Mouse (Mus musculus) kidney, postnatal 0 days (tissue): ENCODE results near the gene Fam186a. TPM values are rescaled to one million over a fixed set of nuclear protein-coding genes. Genes with fewer than 3 reads are reported as not detected.

ENCODE experiments used
- ATAC-seq: fragments of 200-750 bp; cut with Nextera tagmentation; replicated peaks from 2 replicates; pipeline ENCODE4 v1.8.0; 2017; ENCODE audit warnings: low read depth, moderate number of reproducible peaks, moderate TSS enrichment, moderate library complexity; ENCODE audit not compliant: low FRiP score
- DNase-seq: peaks from one replicate; pipeline ENCODE4 v3.0.0-alpha.2; 2016; ENCODE audit warnings: low spot score
- H3K27ac ChIP-seq: fragments of 300-500 bp; sonication (generic); 2 replicates; pipeline ENCODE4 v1.5.1; 2014; ENCODE audit warnings: mild to moderate bottlenecking
- H3K27me3 ChIP-seq: fragments of 300-500 bp; sonication (generic); 2 replicates; pipeline ENCODE4 v1.6.1; 2014; ENCODE audit warnings: low read length, mixed read lengths; ENCODE audit not compliant: insufficient read depth
- H3K36me3 ChIP-seq: fragments of 300-500 bp; sonication (generic); 2 replicates; pipeline ENCODE4 v1.6.1; 2014; ENCODE audit warnings: low read length, mixed read lengths; ENCODE audit not compliant: insufficient read depth
- H3K4me1 ChIP-seq: fragments of 300-500 bp; sonication (generic); replicated peaks from 2 replicates; pipeline ENCODE4 v1.6.1; 2014; ENCODE audit warnings: antibody characterized with exemption, low read length, mixed read lengths; ENCODE audit not compliant: insufficient read depth
- H3K4me2 ChIP-seq: fragments of 300-500 bp; sonication (generic); 2 replicates; pipeline ENCODE4 v1.6.1; 2014; ENCODE audit warnings: mild to moderate bottlenecking, low read length, moderate library complexity, mixed read lengths
- H3K4me3 ChIP-seq: fragments of 300-500 bp; sonication (generic); replicated peaks from 2 replicates; pipeline ENCODE4 v1.5.1; 2014; ENCODE audit warnings: low read depth, low read length
- H3K9ac ChIP-seq: fragments of 300-500 bp; sonication (generic); 2 replicates; pipeline ENCODE4 v1.6.1; 2014; ENCODE audit warnings: low read depth, low read length
- H3K9me3 ChIP-seq: fragments of 300-500 bp; sonication (generic); replicated peaks from 2 replicates; pipeline ENCODE4 v1.6.1; 2016; ENCODE audit warnings: low read length, inconsistent platforms, mixed read lengths
- CTCF ChIP-seq: IDR thresholded peaks from 2 replicates; pipeline ENCODE4 v1.5.1; 2016; ENCODE audit warnings: antibody characterized with exemption, low read depth, mild to moderate bottlenecking, moderate library complexity
- WGBS: fragments of 180-500 bp; shearing (Covaris S2); extraction: QIAGEN DNeasy Blood & Tissue Kit; methylation state at CpG from one replicate; pipeline ENCODE4 v1.1.7; 2014; 5-methylcytosine and 5-hydroxymethylcytosine counted together
- polyA plus RNA-seq: library from polyadenylated mRNA; unstranded; fragments of >200 nt; fragmentation: Nextera tagmentation; extraction: Ambion mirVana; gene quantifications from 2 replicates; pipeline ENCODE4 v1.2.1, GENCODE M21; 2015

The Fam186a gene
- polyA plus RNA-seq, 1 experiment from 2014 or later, result not detected

- Histone ChIP-seq H3K4me2 (no peak overlapping the region), H3K27me3 (no peaks in the 10 kb centered on the region), H3K4me1 (no peaks in the 10 kb centered on the region), H3K4me3 (no peak overlapping the region), H3K9me3 (no peaks in the 10 kb centered on the region), H3K36me3 (no peaks in the 10 kb centered on the region), H3K27ac (no peak overlapping the region), H3K9ac (no peak overlapping the region)
- DNase-seq, result no peak
- WGBS, result 73% methylated on average over 8 of the region's 8 CpGs
- ATAC-seq, result no peak
- TF ChIP-seq CTCF, result no peak
These were observed 29.0 kb downstream of the Fam186a start for GRCm38 (mm10) chr15:99937841-99938240.

- no peak overlapping the region for H3K27ac ChIP-seq
- 94% methylated on average over 3 of the region's 3 CpGs for WGBS
These were observed 30.2 kb downstream of the Fam186a start for GRCm38 (mm10) chr15:99936659-99937058.

GRCm38 (mm10) chr15:99934501-99934900 is 32.4 kb downstream of the Fam186a start:
- WGBS, result 38% methylated on average over 1 of the region's 1 CpGs
- Histone ChIP-seq H3K9ac (no peak overlapping the region), H3K27me3 (no peaks in the 10 kb centered on the region), H3K9me3 (no peaks in the 10 kb centered on the region), H3K4me1 (no peaks in the 10 kb centered on the region), H3K27ac (no peak overlapping the region), H3K36me3 (no peaks in the 10 kb centered on the region), H3K4me3 (no peak overlapping the region), H3K4me2 (no peak overlapping the region)
- ATAC-seq (no peak), DNase-seq (no peak)
- TF ChIP-seq CTCF, result no peak

More at GRCm38 (mm10) chr15:99936659-99937058, 30.2 kb downstream of the Fam186a start:
- no peak overlapping the region for H3K4me2 ChIP-seq
- no peak overlapping the region for H3K4me3 ChIP-seq
- H3K9me3 ChIP-seq, result no peaks in the 10 kb centered on the region
- DNase-seq (no peak), ATAC-seq (no peak)
- no peaks in the 10 kb centered on the region for H3K27me3 ChIP-seq
- H3K9ac ChIP-seq, result no peak overlapping the region
- H3K36me3 ChIP-seq, result no peaks in the 10 kb centered on the region
- no peak for TF ChIP-seq CTCF
- H3K4me1 ChIP-seq, result no peaks in the 10 kb centered on the region

GRCm38 (mm10) chr15:99931231-99931630 is 35.6 kb downstream of the Fam186a start:
- no peaks in the 10 kb centered on the region for H3K27me3 ChIP-seq
- 82% methylated on average over 8 of the region's 8 CpGs for WGBS
- no peaks in the 10 kb centered on the region for H3K36me3 ChIP-seq
- H3K9ac ChIP-seq, result no peak overlapping the region
- no peak overlapping the region for H3K27ac ChIP-seq
- H3K4me1 ChIP-seq, result no peaks in the 10 kb centered on the region
- ATAC-seq (no peak), DNase-seq (no peak)
- no peak overlapping the region for H3K4me3 ChIP-seq
- no peaks in the 10 kb centered on the region for H3K9me3 ChIP-seq
- no peak overlapping the region for H3K4me2 ChIP-seq
- no peak for TF ChIP-seq CTCF

- no peak for TF ChIP-seq CTCF
- Histone ChIP-seq H3K9ac (no peak overlapping the region), H3K9me3 (no peaks in the 10 kb centered on the region), H3K4me2 (no peak overlapping the region), H3K27ac (0 out of 2 replicates have a peak overlapping the region, but pooled peaks have one; percentile 2), H3K27me3 (no peaks in the 10 kb centered on the region), H3K4me3 (no peak overlapping the region), H3K36me3 (no peaks in the 10 kb centered on the region), H3K4me1 (no peaks in the 10 kb centered on the region)
- DNase-seq, result no peak
- WGBS, result 75% methylated on average over 15 of the region's 15 CpGs
- ATAC-seq, result no peak
These were observed 47.2 kb downstream of the Fam186a start for GRCm38 (mm10) chr15:99919601-99920158.

GRCm38 (mm10) chr15:99917264-99917663 is 49.6 kb downstream of the Fam186a start:
- Histone ChIP-seq H3K4me3 (no peak overlapping the region), H3K27ac (no peak overlapping the region), H3K4me2 (no peak overlapping the region), H3K36me3 (no peaks in the 10 kb centered on the region), H3K9ac (no peak overlapping the region), H3K9me3 (no peaks in the 10 kb centered on the region), H3K27me3 (no peaks in the 10 kb centered on the region), H3K4me1 (no peaks in the 10 kb centered on the region)
- DNase-seq, result no peak
- ATAC-seq, result no peak
- WGBS, result 77% methylated on average over 3 of the region's 3 CpGs
- no peak for TF ChIP-seq CTCF

- H3K4me1 ChIP-seq, result no peaks in the 10 kb centered on the region
- no peak overlapping the region for H3K4me3 ChIP-seq
- no peaks in the 10 kb centered on the region for H3K27me3 ChIP-seq
- DNase-seq, result no peak
- no peak overlapping the region for H3K9ac ChIP-seq
- H3K27ac ChIP-seq, result no peak overlapping the region
- no peaks in the 10 kb centered on the region for H3K36me3 ChIP-seq
- no peaks in the 10 kb centered on the region for H3K9me3 ChIP-seq
- WGBS, result 56% methylated on average over 5 of the region's 5 CpGs
- TF ChIP-seq CTCF, result no peak
- H3K4me2 ChIP-seq, result no peak overlapping the region
- ATAC-seq, result no peak
These were observed 52.2 kb downstream of the Fam186a start for GRCm38 (mm10) chr15:99914613-99915012.
